Mouse (Mus musculus): ENCODE measurements around the gene Col15a1. TPM values are rescaled to one million over a fixed set of nuclear protein-coding genes. Genes with fewer than 3 reads are reported as not detected.

Gene Col15a1
- total RNA-seq, 2 experiments from 2014 or later, result 10.4 to 13.8 TPM

DNA sequence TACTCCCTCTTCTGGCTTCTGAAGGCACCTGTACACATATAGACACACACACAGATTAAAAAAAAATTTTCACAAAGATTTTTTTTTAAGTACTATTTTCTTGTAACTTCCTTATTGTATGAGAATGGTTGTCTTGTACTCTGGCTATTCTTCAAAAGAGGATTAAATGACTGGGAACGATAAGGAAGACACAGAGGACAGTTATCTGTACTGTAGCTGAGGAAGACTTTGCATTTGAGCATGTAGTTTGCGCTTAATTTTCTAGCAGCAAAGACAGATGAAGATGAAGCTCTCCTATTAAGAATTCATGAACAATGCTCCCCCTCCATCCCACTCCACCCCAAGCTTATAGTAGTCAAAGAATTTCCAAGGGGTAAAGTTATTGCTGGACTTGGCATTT lies 154.7 kb downstream of the Col15a1 start:
- DNase-seq (ENCODE audit: extremely low spot score in 1 of 2, low spot score in 2 of 2), result no peak
- intact Hi-C loops (cut with DNase I), result no loop called here

Other genes with a start within 250 kb of the Col15a1 start
- 100 to 1,000 TPM; 242 to 264 TPM for gene Gabbr2, start 216.3 kb upstream of the Col15a1 start, total RNA-seq (2021)
- 10 to 100 TPM; 16.8 to 19.2 TPM for gene Anks6, start 150.7 kb upstream of the Col15a1 start, total RNA-seq (2021)
- gene Galnt12, start 116.3 kb upstream of the Col15a1 start, total RNA-seq (2021), result 1 to 10 TPM in 1 of 2 experiments, under 1 TPM in 1; 0.93 to 1.5 TPM
- gene Tgfbr1, start 145.1 kb downstream of the Col15a1 start, total RNA-seq (2021), result 10 to 100 TPM; 22.1 to 23.2 TPM

Measured in left cerebral cortex, postnatal 10 days (tissue).